Mouse (Mus musculus) adrenal gland, postnatal 0 days (tissue): Measurements from ENCODE around the gene Gpsm2. TPM values are rescaled to one million over a fixed set of nuclear protein-coding genes. Genes with fewer than 3 reads are reported as not detected.

ENCODE experiments used
- polyA plus RNA-seq: library from polyadenylated mRNA; unstranded; fragments of >200 nt; fragmentation: Nextera tagmentation; extraction: Ambion mirVana; gene quantifications from 2 replicates; pipeline ENCODE4 v1.2.1, GENCODE M21; 2015

The Gpsm2 gene
- polyA plus RNA-seq = 20.4 and 21.6 TPM in 2 replicates

DNA sequence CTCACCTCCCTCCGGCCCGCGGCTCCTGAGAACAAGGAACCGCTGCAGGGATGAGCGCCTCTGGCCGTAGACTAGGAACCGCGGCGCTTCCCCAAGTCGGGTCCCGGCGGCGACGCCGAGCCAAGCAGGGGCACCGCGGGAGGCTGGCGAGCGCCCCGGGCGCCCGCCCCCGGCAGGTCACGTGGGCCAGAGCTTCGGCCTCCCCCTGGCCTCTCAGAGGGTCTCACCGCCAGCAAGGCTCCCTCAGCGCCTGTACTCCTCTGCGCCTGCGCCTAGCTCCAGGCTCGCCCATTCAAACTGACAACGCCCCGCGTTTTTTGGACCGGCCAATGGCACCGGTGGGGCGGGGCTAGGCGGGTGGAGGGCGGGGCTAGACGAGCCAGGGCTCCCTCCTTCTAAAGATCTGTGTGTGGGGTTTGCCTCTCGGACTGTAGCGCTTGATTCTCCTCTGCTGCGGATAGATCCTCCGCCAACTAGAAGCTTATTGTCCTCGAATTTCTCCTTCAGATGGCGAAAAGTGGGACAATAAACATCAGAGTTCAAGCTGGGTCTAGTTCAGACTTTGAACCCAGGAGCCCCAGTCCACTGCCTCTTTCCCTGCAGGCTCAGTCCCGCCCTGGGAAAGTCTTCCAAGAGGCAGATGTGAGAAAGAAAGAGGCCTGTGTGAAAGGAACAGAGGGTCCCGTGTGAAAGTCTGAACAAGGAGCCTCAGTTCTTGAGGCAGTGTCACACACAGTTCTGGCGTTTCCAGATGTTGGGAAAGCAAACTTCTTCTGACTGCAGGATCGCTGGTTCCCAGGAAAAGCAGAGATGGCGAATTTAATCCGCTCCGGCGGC lies at the start of gene Gpsm2:
Gene Gpsm2 (minus strand): TSS at position 274 of the 837 bp plus-strand sequence.

DNA sequence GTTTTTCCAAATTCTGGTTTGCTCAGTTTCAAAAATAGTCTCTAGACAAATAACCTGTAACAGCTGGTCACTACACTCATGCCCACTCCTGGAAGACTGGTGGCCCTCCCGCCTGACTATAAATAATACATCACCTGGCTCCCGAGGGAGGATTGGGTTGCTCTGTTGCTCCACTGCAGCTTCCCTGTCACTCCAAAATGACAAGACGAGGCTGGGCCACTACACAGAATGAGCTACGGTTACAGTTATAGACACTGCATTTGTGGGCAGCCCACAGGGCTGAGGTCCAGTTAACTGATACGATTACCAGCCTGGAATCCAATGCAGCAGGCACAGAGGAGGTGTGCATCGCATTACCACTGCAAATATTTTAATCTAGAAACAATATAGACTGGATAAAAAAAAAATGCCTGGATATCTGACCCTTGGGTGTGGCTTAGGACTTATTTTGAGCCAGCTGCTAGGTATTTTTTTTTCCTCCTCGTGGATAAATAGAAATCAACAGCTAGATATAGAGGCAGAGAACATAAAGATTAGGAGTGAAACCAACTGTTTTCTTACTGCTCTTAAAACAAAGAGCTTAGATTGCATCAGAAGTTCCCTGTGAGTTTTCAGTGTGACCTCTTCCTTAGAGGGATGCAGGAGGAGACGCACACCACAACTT lies 17.1 kb upstream of the Gpsm2 start, which contains the start of gene Aknad1:
Gene Aknad1 (plus strand): TSS at position 614 of the 664 bp plus-strand sequence.

DNA sequence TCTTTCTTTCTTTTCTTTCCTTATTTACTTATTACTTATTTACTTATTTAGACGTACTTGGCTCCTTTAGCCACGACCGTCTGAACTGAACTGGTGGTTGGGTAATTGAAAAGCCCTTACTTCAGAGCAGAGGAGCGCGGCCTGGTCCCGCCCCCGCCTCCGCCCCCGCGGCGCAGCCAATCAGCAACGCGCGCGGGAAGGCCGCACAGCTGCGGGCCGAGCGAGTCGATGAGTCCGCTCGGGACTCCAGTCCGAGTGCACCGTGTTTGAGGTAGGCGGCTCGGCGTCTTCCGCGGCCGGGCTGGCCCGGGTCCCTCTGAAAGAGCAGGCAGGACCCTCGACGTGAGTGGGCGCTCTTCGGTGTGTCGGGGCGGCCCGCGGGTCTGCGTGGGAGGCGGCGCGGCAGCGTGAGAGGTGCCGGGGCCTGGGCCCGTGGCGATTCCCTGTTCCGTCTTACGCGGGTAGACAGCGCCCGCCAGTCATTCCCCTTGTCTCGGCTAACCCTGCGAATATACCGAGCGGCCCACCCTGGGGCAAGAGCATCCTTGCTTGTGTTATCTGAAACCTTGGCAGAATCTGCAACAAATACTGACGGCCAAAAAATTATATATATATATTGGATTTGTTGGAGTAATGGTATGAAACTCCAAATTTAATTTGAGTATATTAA lies 68.3 kb downstream of the Gpsm2 start, which contains the start of gene Clcc1:
Gene Clcc1 (plus strand): TSS at position 204 of the 670 bp plus-strand sequence.

Other genes with a start within 250 kb of the Gpsm2 start
- 0.50 and 1.0 TPM in 2 replicates for gene 1700013F07Rik, start 188.2 kb downstream of the Gpsm2 start, polyA plus RNA-seq
- gene 5330417C22Rik, start 185.8 kb downstream of the Gpsm2 start, polyA plus RNA-seq = 3.1 and 4.8 TPM in 2 replicates
- gene Tmem167b, start 159.8 kb downstream of the Gpsm2 start, polyA plus RNA-seq = 32.8 and 39.7 TPM in 2 replicates
- 48.1 and 49.8 TPM in 2 replicates for gene Taf13, start 150.6 kb downstream of the Gpsm2 start, polyA plus RNA-seq
- 6.6 and 8.0 TPM in 2 replicates for gene Wdr47, start 131.0 kb downstream of the Gpsm2 start, polyA plus RNA-seq
- gene Clcc1, start 68.4 kb downstream of the Gpsm2 start, polyA plus RNA-seq = 66.2 and 72.8 TPM in 2 replicates
- gene Aknad1, start 17.3 kb upstream of the Gpsm2 start, polyA plus RNA-seq = 0.08 TPM in 1 of 2 replicates, not detected in the other
- 31.2 and 48.7 TPM in 2 replicates for gene Stxbp3, start 118.2 kb upstream of the Gpsm2 start, polyA plus RNA-seq
- 0.82 and 1.4 TPM in 2 replicates for gene Fndc7, start 167.7 kb upstream of the Gpsm2 start, polyA plus RNA-seq
- 24.2 and 37.2 TPM in 2 replicates for gene Prpf38b, start 189.4 kb upstream of the Gpsm2 start, polyA plus RNA-seq
- gene Henmt1, start 217.6 kb upstream of the Gpsm2 start, polyA plus RNA-seq = 0.88 TPM in 1 of 2 replicates, not detected in the other
- not detected in 2 replicates for gene Gm9857, start 218.1 kb upstream of the Gpsm2 start, polyA plus RNA-seq